Mouse (Mus musculus) lung, postnatal 36 days (tissue): ENCODE data around the gene Hist1h2ag.
A peak's percentile ranks its signal among the peaks of the same experiment; 100 is the strongest.
"Not testable (repeated sequence)": the region's sequence is repeated elsewhere in the genome, so short reads cannot be mapped to it uniquely, and the experiment has no call there.

ENCODE experiments used
- DNase-seq: peaks from one replicate; pipeline ENCODE4 v3.0.0; 2022; ENCODE audit warnings: mixed read lengths

The Hist1h2ag gene

DNA sequence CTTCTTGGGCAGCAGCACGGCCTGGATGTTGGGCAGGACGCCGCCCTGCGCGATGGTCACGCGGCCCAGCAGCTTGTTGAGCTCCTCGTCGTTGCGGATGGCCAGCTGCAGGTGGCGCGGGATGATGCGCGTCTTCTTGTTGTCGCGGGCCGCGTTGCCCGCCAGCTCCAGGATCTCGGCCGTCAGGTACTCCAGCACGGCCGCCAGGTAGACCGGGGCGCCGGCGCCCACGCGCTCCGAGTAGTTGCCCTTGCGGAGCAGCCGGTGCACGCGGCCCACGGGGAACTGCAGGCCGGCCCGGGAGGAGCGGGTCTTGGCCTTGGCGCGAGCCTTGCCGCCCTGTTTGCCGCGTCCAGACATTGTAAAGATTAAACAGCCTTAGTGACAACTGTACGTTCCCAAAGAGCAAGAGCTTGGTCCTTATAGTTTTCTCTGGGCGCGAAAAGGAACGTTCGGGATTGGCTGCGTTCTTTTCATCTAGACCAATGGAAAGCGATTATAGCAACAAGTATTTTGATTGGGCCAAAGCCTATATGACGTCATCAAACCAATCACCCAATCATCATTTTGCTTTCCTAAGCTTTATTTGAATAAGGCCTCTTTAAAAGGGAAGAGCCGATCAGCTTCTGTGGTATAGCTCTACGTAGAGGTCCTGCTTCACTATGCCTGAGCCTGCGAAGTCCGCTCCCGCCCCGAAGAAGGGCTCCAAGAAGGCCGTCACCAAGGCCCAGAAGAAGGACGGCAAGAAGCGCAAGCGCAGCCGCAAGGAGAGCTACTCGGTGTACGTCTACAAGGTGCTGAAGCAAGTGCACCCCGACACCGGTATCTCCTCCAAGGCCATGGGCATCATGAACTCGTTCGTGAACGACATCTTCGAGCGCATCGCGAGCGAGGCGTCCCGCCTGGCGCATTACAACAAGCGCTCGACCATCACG, at the start of gene Hist1h2ag, which contains the start of gene Hist1h2bj:
Hist1h2ag (minus strand) TSS at position 377 of the 935 bp plus-strand sequence.
Hist1h2bj (plus strand) TSS at position 647 of the 935 bp plus-strand sequence.
- peak; percentile 97 for DNase-seq

DNA sequence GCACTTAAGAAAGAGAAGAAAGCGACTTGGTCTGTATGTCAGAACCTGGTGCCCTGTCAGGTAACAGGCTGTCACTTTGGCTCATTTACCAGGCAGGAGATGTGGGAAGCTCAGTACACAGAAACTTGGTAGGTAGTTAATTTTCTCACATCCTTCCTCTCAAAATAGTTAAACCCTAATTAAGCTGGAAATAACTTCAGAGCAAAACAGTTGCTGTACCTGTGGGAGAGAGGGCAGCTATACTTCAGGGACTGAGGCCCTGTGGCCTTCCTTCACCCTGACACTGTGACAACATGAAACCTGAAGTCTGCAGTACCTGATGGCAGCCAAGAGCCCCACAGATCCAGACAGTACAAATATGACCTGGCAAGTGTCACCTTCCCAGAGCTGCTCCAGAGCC, 41.4 kb upstream of the Hist1h2ag start, which contains the start of gene Vmn1r188:
Vmn1r188 (plus strand) TSS at position 301 of the 400 bp plus-strand sequence.
- not testable (repeated sequence) for DNase-seq

- DNase-seq: no peak
Observed at GRCm38 (mm10) chr13:22063468-22063867, 20.7 kb upstream of the Hist1h2ag start.

DNA sequence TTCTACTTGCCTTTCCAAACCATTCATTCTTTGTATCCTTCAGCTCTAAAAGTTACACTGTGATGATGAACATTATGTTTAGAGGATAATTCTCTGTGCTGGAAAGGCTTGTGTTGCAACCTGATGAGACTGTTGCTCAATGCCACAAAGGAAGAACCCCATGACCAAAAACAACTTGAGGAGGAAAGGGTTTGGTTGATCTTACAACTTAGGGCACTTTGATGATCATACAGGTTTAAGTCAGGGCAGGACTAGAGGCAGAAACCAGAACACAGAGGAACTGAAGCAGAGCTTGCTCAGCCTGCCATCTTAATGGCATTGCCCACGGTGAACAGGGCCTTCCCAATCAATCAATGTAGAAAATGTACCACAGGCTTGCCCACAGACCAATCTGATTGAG, 18.7 kb upstream of the Hist1h2ag start:
- no peak for DNase-seq

DNA sequence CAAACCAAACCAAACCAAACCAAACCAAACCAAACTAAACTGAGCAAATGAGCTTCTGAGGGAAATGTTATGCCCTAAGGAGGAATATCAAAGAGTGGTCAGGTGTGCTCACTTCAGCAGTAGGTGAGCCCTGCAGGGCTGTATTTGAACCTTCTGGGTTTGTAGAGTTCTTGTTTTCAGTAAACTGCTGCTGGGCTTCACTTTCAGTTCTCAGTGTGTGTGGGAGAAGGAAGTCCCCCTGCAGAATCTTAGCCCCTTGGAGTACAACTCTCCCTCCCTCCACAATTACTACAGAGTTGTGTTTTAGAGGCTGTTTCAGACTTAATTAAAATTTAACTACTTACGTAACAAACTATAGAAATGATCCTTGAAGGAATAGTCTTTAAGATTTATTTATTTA, 11.0 kb upstream of the Hist1h2ag start:
- no peak for DNase-seq

DNA sequence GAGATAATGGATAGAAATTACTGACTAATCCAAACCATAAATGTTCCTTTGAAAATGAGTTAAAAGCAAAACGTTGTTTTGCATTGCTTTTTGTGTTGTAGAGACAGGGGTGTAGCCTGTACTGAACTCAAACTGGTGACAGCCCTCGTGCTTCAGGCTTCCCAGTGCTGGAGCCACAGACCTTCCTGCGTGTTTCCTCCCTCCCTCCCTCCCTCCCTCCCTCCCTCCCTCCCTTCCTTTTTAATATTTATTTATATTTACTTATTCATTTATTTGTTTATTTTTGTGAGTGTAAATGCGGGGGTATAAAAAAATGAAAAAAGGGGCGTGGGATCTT, 8.7 kb upstream of the Hist1h2ag start:
- DNase-seq: no peak

GRCm38 (mm10) chr13:22050591-22051522, 8.1 kb upstream of the Hist1h2ag start:
- DNase-seq: peak; percentile 94

- peak; percentile 27 for DNase-seq
Observed at GRCm38 (mm10) chr13:22049737-22050440, 7.1 kb upstream of the Hist1h2ag start.

GRCm38 (mm10) chr13:22049041-22049440, 6.3 kb upstream of the Hist1h2ag start:
- DNase-seq: no peak

DNA sequence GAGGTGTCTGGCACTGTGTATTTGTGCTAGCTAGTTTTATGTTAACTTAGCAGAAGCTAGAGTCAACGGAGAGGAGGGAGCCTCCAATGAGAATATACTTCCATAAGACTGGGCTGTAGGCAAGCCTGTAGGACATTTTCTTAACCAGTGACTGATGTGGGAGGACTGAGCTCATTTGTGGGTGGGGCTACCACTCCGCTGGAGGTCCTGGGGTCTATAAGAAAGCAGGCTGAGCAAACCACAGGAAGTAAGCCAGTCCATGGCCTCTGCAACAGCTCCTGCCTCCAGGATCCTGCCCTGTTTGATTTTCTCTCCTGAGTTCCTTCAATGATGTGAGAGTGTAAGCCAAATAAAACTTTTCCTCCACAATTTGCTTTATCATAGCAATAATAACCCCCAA, 2.6 kb upstream of the Hist1h2ag start:
- DNase-seq: no peak

- no peak for DNase-seq
Observed at GRCm38 (mm10) chr13:22044432-22045155, 1.9 kb upstream of the Hist1h2ag start.

DNA sequence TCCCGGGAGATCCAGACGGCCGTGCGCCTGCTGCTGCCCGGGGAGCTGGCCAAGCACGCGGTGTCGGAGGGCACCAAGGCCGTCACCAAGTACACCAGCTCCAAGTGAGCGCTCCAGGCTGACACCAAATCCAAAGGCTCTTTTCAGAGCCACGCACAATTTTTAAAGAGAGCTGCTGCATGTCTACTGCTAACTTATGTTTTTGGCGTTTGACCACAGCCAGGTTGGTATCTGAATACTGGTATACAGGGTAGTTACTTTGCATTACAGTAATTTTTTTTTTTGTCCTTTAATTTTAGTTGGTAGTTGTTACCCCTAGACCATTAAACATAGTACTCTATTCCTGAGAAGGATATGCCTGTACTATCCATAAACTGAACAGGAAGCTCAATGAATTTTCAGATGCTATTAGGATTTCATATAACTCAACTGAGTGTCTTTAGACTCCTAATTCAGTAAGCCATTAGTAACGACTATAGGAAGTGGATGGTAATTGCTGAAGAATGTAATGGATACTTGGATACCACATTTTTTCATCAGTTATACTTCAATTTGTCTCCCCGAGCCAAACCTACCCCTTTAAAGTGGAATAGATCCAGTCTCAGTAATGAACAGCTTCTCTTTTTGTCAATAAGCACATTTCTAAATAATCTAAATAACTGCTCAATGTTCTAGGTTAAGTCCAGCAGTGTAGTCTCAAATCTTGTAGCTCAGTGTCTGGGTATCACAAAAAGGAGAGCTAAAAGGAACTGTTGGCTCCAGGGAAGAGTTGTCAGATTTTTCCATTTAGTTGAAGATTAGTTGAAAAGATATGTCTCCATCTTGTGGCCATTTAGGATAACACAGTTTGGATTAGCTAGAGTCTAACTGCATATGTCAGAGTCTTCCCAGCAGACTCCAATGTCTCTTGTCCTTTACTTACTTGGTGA, 1.0 kb upstream of the Hist1h2ag start:
- DNase-seq: peak; percentile 71

DNA sequence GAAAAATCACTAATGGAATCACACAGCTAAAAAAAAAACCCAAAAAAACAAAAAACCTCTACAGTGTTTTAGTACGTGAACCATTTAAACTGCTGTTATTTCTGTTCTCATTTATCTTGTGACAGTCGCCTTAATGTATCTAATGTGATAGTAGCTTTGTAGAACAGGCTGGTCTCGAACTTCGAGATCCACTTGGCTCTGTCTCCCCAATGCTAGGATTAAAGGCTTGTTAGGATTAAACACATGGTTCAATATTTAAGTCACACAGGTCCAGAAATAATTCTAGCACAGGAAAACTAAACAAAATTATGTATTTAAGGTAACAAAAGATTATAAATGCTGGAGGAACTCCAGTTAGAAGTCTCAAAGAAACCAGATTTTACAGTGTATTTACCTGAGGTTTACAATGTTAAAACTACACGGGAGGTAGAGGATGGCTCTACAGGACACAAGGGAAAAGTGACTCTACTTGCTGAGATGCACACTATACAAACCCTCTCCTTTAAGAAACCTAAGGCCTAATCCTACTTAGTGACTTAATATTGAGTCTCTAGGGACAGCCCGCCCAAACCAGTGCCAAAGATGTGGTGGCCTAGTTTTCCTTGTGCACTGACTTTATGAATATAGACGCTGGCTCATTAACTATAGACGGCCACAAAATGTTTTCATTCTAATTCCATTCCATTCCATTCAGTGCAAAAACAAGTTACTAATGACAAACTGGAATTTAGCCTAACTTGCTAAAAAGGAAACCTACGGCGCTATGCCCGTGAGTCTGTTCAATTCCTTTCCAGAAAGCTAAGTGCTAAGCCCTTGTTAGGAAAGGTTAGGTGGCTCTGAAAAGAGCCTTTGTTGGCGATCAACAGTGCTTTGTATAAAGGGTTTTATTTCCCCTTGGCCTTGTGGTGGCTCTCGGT, 835 bp downstream of the Hist1h2ag start:
- DNase-seq: no peak

DNA sequence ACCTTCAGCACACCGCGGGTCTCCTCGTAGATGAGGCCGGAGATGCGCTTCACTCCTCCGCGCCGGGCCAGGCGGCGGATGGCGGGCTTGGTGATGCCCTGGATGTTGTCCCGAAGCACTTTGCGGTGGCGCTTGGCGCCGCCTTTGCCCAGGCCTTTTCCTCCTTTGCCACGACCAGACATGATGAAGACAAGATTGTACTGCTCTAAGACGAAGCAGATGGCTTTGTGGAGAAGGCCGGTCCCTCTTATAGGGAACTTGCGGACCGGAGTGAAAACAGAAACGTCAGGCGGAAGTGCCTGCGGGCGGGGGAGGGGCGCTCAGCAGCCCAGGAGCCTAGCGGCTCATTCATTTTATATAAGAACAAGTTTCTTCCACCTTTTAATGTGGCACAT, 1.6 kb downstream of the Hist1h2ag start, which contains the start of gene Hist1h4i:
Hist1h4i (minus strand) TSS at position 221 of the 395 bp plus-strand sequence.
- peak; percentile 97 for DNase-seq

- no peak for DNase-seq
Observed at GRCm38 (mm10) chr13:22040464-22041141, 2.1 kb downstream of the Hist1h2ag start.

GRCm38 (mm10) chr13:22039951-22040463, 2.7 kb downstream of the Hist1h2ag start:
- no peak for DNase-seq

DNA sequence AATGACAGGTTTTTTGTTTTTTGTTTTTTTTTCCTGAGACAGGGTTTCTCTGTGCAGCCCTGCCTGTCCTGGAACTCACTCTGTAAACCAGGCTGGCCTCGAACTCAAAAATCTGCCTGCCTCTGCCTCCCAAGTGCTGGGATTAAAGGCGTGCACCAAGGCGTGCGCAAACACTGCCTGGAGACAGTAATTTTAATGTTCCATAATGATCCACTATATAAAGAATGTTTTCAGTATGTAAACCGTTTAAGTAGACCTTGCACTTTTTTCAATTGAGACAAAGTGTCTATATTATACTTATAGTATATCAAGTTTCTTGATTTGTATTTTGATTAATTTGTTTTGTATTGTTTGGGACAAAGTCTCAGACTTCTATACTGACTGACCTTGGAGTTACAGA, 3.4 kb downstream of the Hist1h2ag start:
- no peak for DNase-seq

DNA sequence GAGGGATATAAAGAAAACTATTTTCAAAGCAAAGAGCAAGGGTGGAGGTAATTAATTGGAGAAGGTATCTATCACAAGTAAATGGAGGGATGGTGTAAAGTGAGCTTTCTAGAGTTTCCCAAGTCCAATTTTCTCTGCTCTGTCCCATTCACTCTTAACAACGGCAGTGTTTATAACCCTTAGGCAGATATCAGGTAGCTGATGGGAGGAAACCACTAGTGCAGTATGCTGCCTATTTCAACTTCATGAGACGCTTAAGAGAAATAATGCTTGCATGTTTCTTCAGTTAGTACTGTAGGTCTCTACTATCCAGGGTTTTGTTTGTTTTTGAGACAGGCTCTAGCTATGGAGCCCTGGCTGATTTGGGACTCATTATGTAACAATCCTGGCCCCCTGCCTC, 5.3 kb downstream of the Hist1h2ag start:
- DNase-seq: no peak

GRCm38 (mm10) chr13:22036986-22037385, 5.8 kb downstream of the Hist1h2ag start:
- DNase-seq: no peak
